Mouse (Mus musculus): ENCODE measurements at regions not wholly inside any gene's neighbourhood (a gene's known extent, or its start where the extent isn't known, plus 50 kb on each side); places are given as distances from the start of the nearest gene placed in this dataset.

DNA sequence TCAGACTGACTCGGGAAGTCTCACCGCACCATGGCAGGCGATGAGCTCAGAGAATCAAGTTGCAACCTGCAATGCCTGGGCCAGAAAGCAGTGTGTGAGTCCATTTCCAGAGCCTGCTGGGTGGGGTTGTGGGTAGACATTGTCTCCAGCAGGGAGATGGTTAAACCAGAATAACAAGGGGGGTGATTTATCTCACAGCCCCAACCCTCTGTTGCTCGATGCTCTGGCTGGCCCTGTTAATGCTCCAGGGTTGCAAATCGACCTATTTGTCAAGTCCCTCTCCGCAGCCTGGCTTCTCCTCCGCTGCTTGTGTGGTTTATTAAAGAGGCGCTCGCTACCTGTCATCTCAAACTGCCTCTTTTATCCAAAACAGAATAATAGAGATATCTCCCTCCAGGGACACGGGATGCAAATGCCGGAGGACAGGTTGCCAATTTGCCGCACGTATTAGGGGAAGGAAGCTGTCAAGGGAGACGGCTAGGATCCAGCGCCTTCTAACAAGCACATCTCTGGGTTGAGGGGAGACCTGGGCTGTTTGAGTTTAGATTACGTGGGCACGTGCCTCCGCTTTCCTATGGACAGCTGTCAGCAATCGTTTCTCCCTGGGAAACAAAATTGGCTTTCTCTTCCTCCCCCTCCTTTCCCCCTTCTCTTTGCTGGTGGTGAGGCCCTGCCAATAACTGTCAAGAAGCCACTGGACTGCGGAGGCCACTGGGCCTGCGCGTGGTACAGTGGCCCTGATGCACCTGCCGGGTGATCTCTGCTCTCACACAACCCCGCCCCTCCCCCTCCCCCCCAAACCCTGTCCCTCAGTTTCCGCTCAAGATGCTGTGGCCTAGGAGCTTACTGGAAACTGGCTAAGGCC, 57.4 kb upstream of the Pitx1 start:
- no peak for DNase-seq (ENCODE audit: extremely low spot score, low spot score)

DNA sequence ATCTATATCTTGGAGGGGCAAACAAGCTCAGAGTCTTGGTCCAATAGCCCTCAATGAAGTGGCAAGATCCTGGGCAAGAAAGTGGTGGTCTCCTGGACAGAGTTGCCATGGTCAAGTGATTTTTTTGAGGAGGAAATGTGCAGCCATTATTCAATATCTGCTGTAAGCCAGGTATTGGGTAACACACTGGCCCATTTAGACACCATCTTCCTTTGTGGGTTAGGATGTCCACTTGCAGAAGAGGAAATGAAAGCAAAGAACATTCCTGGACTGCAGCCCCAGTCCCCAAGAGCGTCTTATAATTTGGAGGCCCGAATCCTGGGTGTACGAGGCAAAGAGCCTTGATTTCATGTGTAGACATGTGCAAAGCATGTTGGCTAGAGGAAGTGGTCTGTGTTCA, 56.3 kb upstream of the Pitx1 start:
- no peak for DNase-seq (ENCODE audit: extremely low spot score, low spot score)

DNA sequence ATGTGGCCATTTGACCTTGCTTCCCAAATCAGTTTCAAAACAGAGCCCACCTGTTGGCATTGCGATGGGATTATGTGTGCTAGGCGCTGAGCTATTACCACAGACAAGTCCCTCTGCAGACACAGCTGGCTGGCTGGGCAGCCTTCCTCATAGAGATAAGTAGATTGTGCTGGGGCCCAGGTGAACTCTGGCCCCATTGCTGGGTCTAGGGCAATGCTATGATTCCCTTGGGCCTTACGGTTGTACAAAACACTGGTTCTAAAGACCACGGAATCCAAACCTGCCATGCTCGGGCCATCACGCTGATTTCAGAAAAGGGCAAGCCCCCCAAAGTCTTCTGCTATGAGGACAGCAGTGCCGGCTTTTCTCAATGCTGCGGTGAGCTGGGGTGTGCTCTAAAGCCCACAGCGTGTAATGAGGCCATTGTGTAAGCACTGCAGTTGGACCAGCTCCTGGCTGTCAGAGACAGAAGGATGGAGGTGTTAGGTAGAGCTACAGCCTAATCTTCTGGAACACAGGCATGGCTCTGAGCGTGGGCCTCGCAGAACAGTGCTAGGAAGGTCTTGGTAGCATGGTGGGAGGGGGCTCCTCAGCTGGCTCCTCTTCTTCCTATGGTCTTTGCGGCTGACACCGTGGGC, 51.2 kb upstream of the Pitx1 start:
- no peak for DNase-seq (ENCODE audit: extremely low spot score, low spot score)

All from neural tube, embryonic 10.5 days (tissue).